Mouse (Mus musculus) T-cell, adult 2 months (primary cell): ENCODE measurements at regions not wholly inside any gene's neighbourhood (a gene's known extent, or its start where the extent isn't known, plus 50 kb on each side); places are given as distances from the start of the nearest gene placed in this dataset.

ENCODE experiments used
- DNase-seq: peaks from one replicate; pipeline ENCODE4 v3.0.0; 2022; ENCODE audit warnings: low spot score

GRCm38 (mm10) chr3:157710790-157711381 lies 144.2 kb downstream of the Ptger3 start:
- no peak for DNase-seq

GRCm38 (mm10) chr3:157699961-157700360 lies 133.3 kb downstream of the Ptger3 start:
- DNase-seq, result no peak

- DNase-seq, result no peak
Observed at GRCm38 (mm10) chr3:157698529-157698928, 131.8 kb downstream of the Ptger3 start.

GRCm38 (mm10) chr3:157695128-157696075 lies 128.7 kb downstream of the Ptger3 start:
- no peak for DNase-seq
